Mouse (Mus musculus): ENCODE measurements around the gene Tipin. TPM values are rescaled to one million over a fixed set of nuclear protein-coding genes. Genes with fewer than 3 reads are reported as not detected.

Gene Tipin
- polyA plus RNA-seq, 1 experiment from 2014 or later, result 159 TPM

- ATAC-seq (replicated peaks; ENCODE audit: insufficient number of reproducible peaks, low FRiP score, low TSS enrichment), result no peak
- H3K4me1 ChIP-seq (ENCODE audit: control insufficient read depth, insufficient read depth, low read length), result 0 out of 2 replicates have a peak, but pooled peaks cover 5% of the 10 kb centered on the region
- 83% methylated on average over 8 of the region's 8 CpGs for WGBS (ENCODE audit: insufficient replicate concordance)
- H3K9ac ChIP-seq (ENCODE audit: low read depth, low read length), result peak overlapping the region; percentile 93
- H3K4me3 ChIP-seq (ENCODE audit: low read depth, low read length), result no peak overlapping the region; the same call in 1 of the 2 replicates
- no peak overlapping the region for H3K27ac ChIP-seq (ENCODE audit: low read depth, low read length)
- no peaks in the 10 kb centered on the region for H3K36me3 ChIP-seq (ENCODE audit: control insufficient read depth, insufficient read depth, low read length)
- H3K27me3 ChIP-seq (ENCODE audit: control insufficient read depth, insufficient read depth, low read length), result no peaks in the 10 kb centered on the region
- H3K9me3 ChIP-seq (replicated peaks; ENCODE audit: control insufficient read depth, low read length), result no peaks in the 10 kb centered on the region
- H3K4me2 ChIP-seq, result peak overlapping the region; percentile 65
These were observed 60.3 kb downstream of the Tipin start for GRCm38 (mm10) chr9:64341671-64342070.

GRCm38 (mm10) chr9:64343656-64344055, 62.3 kb downstream of the Tipin start:
- Histone ChIP-seq H3K27me3 (ENCODE audit: control insufficient read depth, insufficient read depth, low read length) (no peaks in the 10 kb centered on the region), H3K9ac (ENCODE audit: low read depth, low read length) (no peak overlapping the region), H3K9me3 (replicated peaks; ENCODE audit: control insufficient read depth, low read length) (no peaks in the 10 kb centered on the region), H3K4me3 (ENCODE audit: low read depth, low read length) (no peak overlapping the region), H3K4me1 (ENCODE audit: control insufficient read depth, insufficient read depth, low read length) (0 out of 2 replicates have a peak, but pooled peaks cover 5% of the 10 kb centered on the region), H3K36me3 (ENCODE audit: control insufficient read depth, insufficient read depth, low read length) (no peaks in the 10 kb centered on the region), H3K4me2 (no peak overlapping the region), H3K27ac (ENCODE audit: low read depth, low read length) (no peak overlapping the region)
- ATAC-seq (replicated peaks; ENCODE audit: insufficient number of reproducible peaks, low FRiP score, low TSS enrichment), result no peak
- WGBS (ENCODE audit: insufficient replicate concordance), result 76% methylated on average over 2 of the region's 2 CpGs

- WGBS (ENCODE audit: insufficient replicate concordance), result 50% methylated on average over 5 of the region's 5 CpGs
- Histone ChIP-seq H3K9ac (ENCODE audit: low read depth, low read length) (no peak overlapping the region), H3K4me1 (ENCODE audit: control insufficient read depth, insufficient read depth, low read length) (no peaks in the 10 kb centered on the region), H3K27ac (ENCODE audit: low read depth, low read length) (no peak overlapping the region), H3K36me3 (ENCODE audit: control insufficient read depth, insufficient read depth, low read length) (no peaks in the 10 kb centered on the region), H3K4me3 (ENCODE audit: low read depth, low read length) (no peak overlapping the region), H3K4me2 (no peak overlapping the region), H3K27me3 (ENCODE audit: control insufficient read depth, insufficient read depth, low read length) (no peaks in the 10 kb centered on the region), H3K9me3 (replicated peaks; ENCODE audit: control insufficient read depth, low read length) (no peaks in the 10 kb centered on the region)
- no peak for ATAC-seq (replicated peaks; ENCODE audit: insufficient number of reproducible peaks, low FRiP score, low TSS enrichment)
These were observed 64.5 kb downstream of the Tipin start for GRCm38 (mm10) chr9:64345931-64346330.

- H3K4me2 ChIP-seq, result no peak overlapping the region
- ATAC-seq (replicated peaks; ENCODE audit: insufficient number of reproducible peaks, low FRiP score, low TSS enrichment), result no peak
- H3K27me3 ChIP-seq (ENCODE audit: control insufficient read depth, insufficient read depth, low read length), result no peaks in the 10 kb centered on the region
- H3K27ac ChIP-seq (ENCODE audit: low read depth, low read length), result no peak overlapping the region
- no peaks in the 10 kb centered on the region for H3K36me3 ChIP-seq (ENCODE audit: control insufficient read depth, insufficient read depth, low read length)
- H3K4me3 ChIP-seq (ENCODE audit: low read depth, low read length), result no peak overlapping the region
- H3K9ac ChIP-seq (ENCODE audit: low read depth, low read length), result no peak overlapping the region
- no peaks in the 10 kb centered on the region for H3K9me3 ChIP-seq (replicated peaks; ENCODE audit: control insufficient read depth, low read length)
- H3K4me1 ChIP-seq (ENCODE audit: control insufficient read depth, insufficient read depth, low read length), result no peaks in the 10 kb centered on the region
- 0% methylated on average over 1 of the region's 1 CpGs for WGBS (ENCODE audit: insufficient replicate concordance)
These were observed 66.0 kb downstream of the Tipin start for GRCm38 (mm10) chr9:64347377-64347776.

- no peak overlapping the region for H3K9ac ChIP-seq (ENCODE audit: low read depth, low read length)
- H3K4me2 ChIP-seq, result no peak overlapping the region
- H3K4me1 ChIP-seq (ENCODE audit: control insufficient read depth, insufficient read depth, low read length), result no peaks in the 10 kb centered on the region
- H3K4me3 ChIP-seq (ENCODE audit: low read depth, low read length), result no peak overlapping the region
- 73% methylated on average over 5 of the region's 5 CpGs for WGBS (ENCODE audit: insufficient replicate concordance)
- no peak overlapping the region for H3K27ac ChIP-seq (ENCODE audit: low read depth, low read length)
- H3K9me3 ChIP-seq (replicated peaks; ENCODE audit: control insufficient read depth, low read length), result no peaks in the 10 kb centered on the region
- no peak for ATAC-seq (replicated peaks; ENCODE audit: insufficient number of reproducible peaks, low FRiP score, low TSS enrichment)
- no peaks in the 10 kb centered on the region for H3K27me3 ChIP-seq (ENCODE audit: control insufficient read depth, insufficient read depth, low read length)
- H3K36me3 ChIP-seq (ENCODE audit: control insufficient read depth, insufficient read depth, low read length), result no peaks in the 10 kb centered on the region
These were observed 68.1 kb downstream of the Tipin start for GRCm38 (mm10) chr9:64349490-64349889.

- Histone ChIP-seq H3K9ac (ENCODE audit: low read depth, low read length) (no peak overlapping the region), H3K27me3 (ENCODE audit: control insufficient read depth, insufficient read depth, low read length) (no peaks in the 10 kb centered on the region), H3K27ac (ENCODE audit: low read depth, low read length) (no peak overlapping the region), H3K9me3 (replicated peaks; ENCODE audit: control insufficient read depth, low read length) (no peaks in the 10 kb centered on the region), H3K4me3 (ENCODE audit: low read depth, low read length) (no peak overlapping the region), H3K36me3 (ENCODE audit: control insufficient read depth, insufficient read depth, low read length) (no peaks in the 10 kb centered on the region), H3K4me2 (no peak overlapping the region), H3K4me1 (ENCODE audit: control insufficient read depth, insufficient read depth, low read length) (no peaks in the 10 kb centered on the region)
- no peak for ATAC-seq (replicated peaks; ENCODE audit: insufficient number of reproducible peaks, low FRiP score, low TSS enrichment)
- 34% methylated on average over 3 of the region's 3 CpGs for WGBS (ENCODE audit: insufficient replicate concordance)
These were observed 69.8 kb downstream of the Tipin start for GRCm38 (mm10) chr9:64351191-64351590.

Other genes with a start within 250 kb of the Tipin start
- gene Lctl, start 164.4 kb upstream of the Tipin start, polyA plus RNA-seq (2014; fragmentation: Nextera tagmentation; extraction: Ambion mirVana), result not detected in 2 replicates
- gene Zwilch, start 108.5 kb upstream of the Tipin start, polyA plus RNA-seq (2014; fragmentation: Nextera tagmentation; extraction: Ambion mirVana), result 24.3 and 28.5 TPM in 2 replicates
- gene Rpl4, start 108.2 kb upstream of the Tipin start, polyA plus RNA-seq (2014; fragmentation: Nextera tagmentation; extraction: Ambion mirVana), result 980 and 988 TPM in 2 replicates
- 22.4 and 28.0 TPM in 2 replicates for gene Snapc5, start 102.3 kb upstream of the Tipin start, polyA plus RNA-seq (2014; fragmentation: Nextera tagmentation; extraction: Ambion mirVana)
- gene Uchl4, start 46.4 kb upstream of the Tipin start, polyA plus RNA-seq (2014; fragmentation: Nextera tagmentation; extraction: Ambion mirVana), result 2.7 and 3.1 TPM in 2 replicates
- gene Map2k1, start 27.9 kb upstream of the Tipin start, polyA plus RNA-seq (2014; fragmentation: Nextera tagmentation; extraction: Ambion mirVana), result 100 and 108 TPM in 2 replicates
- gene Dis3l, start 59.7 kb downstream of the Tipin start, polyA plus RNA-seq (2014; fragmentation: Nextera tagmentation; extraction: Ambion mirVana), result 19.5 and 22.2 TPM in 2 replicates
- 0.58 and 0.70 TPM in 2 replicates for gene Megf11, start 104.0 kb downstream of the Tipin start, polyA plus RNA-seq (2014; fragmentation: Nextera tagmentation; extraction: Ambion mirVana)